Mouse (Mus musculus): ENCODE measurements around the gene Nmrk1.
A peak's percentile ranks its signal among the peaks of the same experiment; 100 is the strongest.
"Not testable (repeated sequence)": the region's sequence is repeated elsewhere in the genome, so short reads cannot be mapped to it uniquely, and the experiment has no call there.

The Nmrk1 gene

DNA sequence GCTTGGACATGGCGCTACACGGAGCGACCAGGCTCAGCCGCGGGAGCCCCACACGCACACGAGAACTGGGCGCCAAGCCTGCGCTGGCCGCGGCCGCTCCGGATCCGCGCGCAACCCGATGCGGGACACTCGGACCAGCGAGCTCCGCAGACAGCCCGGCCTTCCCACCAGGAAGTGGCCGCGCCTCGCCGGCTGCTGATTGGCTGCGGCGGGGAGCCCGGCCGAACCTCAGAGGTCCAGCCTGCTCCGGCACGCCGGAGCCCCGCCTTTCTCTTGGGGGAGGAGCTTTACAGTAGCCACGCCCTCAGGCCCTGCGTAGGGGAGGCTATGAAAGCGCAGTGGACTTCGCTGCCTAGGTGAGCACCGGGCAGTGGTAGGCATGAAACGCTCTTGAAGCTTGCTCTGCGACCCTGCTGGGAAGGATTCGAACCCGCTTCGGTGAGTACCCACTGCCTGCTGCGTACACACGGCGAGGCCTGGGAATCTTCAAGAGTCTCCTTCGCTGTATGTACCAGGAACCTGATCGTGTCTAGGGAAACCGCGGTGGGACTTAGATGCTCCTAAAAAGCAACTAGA lies at the start of gene Nmrk1, which contains the start of gene Ostf1:
TSS of gene Nmrk1 (plus strand) at position 307 of the 576 bp plus-strand sequence.
TSS of gene Ostf1 (minus strand) at position 180 of the 576 bp plus-strand sequence.
- peak; percentile 95 for DNase-seq

GRCm38 (mm10) chr19:18582226-18582625 lies 49.5 kb upstream of the Nmrk1 start:
- DNase-seq, result no peak

- no peak for DNase-seq
These were observed 48.9 kb upstream of the Nmrk1 start for GRCm38 (mm10) chr19:18582887-18583286.

DNA sequence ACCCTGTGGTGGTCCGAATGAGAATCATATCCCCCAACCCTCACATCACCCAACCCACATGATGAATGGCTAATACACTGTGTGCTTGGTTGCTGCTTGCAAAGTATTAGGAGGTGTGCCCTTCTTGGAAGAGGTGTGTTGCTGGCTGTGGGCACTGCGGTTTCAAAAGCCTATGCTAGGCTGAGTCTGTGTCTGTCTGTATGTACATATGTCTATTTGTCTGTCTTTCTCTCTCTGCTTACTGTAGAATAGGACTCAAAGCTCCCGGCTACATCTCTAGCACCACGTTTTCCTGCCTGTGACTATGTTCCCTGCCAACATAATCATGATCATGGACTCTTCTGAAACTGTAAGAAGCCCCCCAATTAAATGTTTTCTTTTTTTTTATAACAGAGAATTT lies 48.0 kb upstream of the Nmrk1 start:
- DNase-seq, result no peak

DNA sequence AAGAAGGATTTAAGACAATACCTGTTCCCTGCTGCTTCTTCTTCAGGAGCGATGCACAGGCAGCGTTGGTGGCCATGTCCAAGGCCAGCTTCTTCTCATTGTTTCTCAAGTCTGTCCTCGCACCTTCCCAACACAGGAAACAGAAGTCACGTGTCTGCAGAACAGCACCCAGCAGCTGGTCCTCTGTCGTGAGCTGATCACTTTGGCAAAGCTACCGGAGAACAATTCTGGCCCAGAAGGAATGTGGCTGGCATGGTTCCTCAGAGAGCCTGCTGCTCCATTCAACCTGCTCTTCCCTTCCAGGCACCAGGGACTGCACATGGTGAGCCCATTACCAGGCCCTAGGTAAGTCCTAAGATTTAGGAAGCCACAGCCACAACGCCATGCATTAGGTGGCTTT lies 47.1 kb upstream of the Nmrk1 start:
- DNase-seq, result no peak

GRCm38 (mm10) chr19:18587118-18587517 lies 44.6 kb upstream of the Nmrk1 start:
- no peak for DNase-seq

- DNase-seq, result no peak
These were observed 43.5 kb upstream of the Nmrk1 start for GRCm38 (mm10) chr19:18588243-18588642.

DNA sequence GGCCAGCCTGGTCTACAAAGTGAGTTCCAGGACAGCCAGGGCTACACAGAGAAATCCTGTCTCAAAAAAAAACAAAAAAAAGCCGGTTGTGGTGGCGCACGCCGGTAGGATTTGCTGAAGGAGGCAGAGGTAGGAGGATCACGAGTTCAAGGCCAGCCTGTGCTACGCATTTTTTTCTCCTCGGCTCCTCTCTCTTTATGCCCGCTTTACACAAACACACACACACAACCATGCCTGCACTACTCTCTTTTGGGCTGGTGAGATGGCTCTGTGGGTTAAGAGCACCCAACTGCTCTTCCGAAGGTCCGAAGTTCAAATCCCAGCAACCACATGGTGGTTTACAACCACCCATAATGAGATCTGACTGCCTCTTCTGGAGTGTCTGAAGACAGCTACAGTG lies 42.9 kb upstream of the Nmrk1 start:
- DNase-seq, result not testable (repeated sequence)

GRCm38 (mm10) chr19:18589276-18589675 lies 42.5 kb upstream of the Nmrk1 start:
- no peak for DNase-seq

- DNase-seq, result no peak
These were observed 41.5 kb upstream of the Nmrk1 start for GRCm38 (mm10) chr19:18590234-18590633.

DNA sequence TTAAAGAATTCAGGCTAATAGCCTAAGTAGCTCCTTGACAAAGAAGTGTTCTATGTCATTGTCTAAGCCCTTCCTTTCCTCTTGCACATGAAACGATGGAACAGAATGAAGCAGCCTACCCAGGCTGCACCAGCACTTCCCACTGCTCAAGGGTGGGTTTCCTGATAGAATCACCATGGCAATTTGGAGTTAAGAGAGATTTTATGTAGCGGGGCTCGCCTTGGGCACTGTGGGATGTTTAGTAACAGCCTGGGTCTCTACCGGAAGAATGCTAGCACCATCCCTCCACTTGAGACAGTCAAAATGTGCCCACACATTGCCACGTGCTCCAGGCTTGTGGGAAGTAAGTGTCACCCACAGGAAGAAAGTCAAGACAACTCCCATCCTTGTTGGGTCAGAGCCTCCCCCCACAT lies 40.8 kb upstream of the Nmrk1 start:
- DNase-seq, result no peak

DNA sequence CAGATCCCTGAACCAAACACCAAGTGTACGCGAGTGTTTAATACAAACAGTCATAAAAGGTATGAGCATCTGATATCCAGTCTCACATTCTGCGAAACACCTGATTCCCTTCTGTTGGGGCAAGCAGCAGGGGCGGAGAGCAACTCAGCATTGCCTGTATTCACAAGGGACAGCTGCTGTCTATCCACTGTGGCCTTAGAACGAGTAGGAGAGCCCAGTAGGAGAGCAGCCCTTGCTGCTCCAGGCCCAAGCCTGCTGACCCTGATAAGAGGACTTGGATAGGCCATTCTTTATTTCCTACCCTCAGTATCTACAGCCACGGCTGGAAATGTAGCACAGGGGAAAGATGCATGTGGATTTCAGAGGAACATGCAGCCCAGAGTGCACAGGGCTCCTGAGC lies 38.8 kb upstream of the Nmrk1 start:
- DNase-seq, result no peak

GRCm38 (mm10) chr19:18593722-18594121 lies 38.0 kb upstream of the Nmrk1 start:
- peak; percentile 42 for DNase-seq

DNA sequence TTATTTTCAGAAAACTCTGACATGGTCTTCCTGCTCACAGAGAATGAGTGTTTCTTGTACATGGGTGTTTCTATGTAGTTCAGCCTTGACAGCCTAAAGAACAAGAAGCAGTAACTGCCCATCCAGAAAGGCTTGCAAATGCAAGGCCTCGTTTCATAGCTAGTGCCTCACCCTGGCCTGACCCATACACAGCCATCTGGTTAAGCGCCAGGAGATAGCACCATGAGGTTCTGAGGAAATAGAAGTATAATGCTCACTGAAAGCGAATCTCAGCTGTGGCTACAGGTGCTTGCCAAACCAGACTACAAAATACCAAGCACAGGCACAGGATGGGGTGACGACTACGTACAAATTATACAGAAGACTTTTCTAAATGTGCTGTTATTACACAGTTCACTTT lies 34.9 kb upstream of the Nmrk1 start:
- DNase-seq, result no peak

GRCm38 (mm10) chr19:18597772-18598171 lies 34.0 kb upstream of the Nmrk1 start:
- DNase-seq, result no peak

DNA sequence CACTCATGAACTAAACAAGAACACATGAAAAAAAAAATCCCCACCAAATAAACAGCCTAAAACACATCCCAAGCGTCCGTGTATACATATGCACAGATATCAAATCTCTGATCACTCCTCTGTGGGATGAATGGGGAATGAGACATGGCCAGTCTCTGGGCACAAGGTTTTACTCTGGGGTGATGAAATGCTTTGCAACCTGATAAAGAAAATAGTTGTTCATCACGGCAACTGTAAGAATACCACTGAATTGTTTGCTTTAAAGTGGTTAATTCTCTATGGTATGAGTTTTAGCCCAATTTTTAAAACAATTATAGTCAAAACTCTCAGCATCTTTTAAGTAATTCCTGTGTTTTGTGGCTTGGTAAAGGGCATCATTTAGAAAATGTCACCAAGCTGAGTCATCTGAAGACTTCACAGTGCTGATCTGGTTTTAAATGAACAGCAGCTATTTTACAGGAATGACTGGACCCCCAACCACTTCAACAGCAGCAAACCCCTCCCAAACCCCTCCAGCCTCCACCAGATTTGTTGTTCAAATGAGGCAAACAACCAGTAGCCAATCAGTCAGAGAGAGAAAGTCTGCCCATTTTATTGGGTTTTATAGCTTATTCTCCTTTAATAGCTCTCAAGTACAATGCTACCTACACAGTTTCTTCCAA lies 33.4 kb upstream of the Nmrk1 start:
- no peak for DNase-seq

- DNase-seq, result no peak
These were observed 32.7 kb upstream of the Nmrk1 start for GRCm38 (mm10) chr19:18599051-18599450.

DNA sequence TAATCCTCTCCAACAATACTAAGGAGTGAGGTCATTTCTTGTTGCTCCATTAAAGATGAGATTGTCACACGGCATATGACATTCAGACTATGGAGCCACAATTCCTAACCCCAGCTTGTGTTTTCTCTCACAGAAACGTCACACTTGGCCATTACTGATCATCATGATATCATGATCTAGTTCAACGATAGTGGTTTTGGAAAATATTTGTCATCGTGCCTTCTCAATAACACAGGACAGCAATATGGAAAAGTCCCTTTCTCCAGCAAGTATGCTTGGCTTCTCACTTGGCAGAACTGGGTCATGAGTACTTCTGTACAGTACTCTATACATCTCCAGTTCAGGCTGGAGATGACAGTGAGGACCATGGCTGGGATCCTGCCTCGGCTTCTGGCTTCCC lies 32.1 kb upstream of the Nmrk1 start:
- DNase-seq, result no peak

- no peak for DNase-seq
These were observed 31.1 kb upstream of the Nmrk1 start for GRCm38 (mm10) chr19:18600611-18601010.

DNA sequence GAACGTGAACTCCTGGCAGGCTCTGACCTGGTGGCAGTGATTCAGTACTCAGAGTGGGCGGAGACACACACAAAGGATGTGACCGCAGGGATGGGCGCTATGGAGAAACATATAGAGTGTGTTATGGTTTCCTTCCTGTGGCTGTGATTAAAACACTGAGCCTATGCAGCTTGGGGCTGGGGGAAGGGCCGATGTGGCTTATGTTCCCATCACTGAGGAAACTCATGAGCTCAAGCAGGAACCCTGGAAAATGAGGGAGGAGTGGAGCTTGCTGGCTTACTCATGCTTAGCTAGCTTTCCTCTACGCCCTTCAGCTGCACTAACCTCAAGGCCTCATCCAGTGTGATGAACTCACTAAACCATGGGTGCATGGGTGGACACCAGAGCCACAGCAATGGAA lies 28.7 kb upstream of the Nmrk1 start:
- DNase-seq, result no peak

DNA sequence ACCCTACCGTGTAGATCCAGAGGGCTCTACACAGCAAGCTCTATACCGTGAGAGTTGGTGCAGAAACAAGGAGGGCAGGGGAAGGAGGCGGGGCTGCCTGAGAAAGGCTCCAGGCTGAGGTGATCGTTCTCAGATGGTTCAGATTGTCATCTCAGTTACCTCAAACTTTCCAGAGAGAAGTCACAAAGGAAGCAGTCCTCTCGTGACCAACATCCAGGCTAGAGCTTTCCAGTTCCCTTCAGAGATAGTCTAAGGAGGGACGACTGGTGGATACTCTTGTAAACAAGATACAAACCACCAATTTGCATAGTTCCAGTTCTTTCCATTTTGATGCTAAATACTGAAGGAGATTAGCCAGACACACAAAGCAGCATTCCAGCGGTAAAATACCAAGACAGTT lies 23.8 kb upstream of the Nmrk1 start:
- DNase-seq, result no peak

- no peak for DNase-seq
These were observed 22.8 kb upstream of the Nmrk1 start for GRCm38 (mm10) chr19:18608975-18609374.

GRCm38 (mm10) chr19:18614337-18614736 lies 17.4 kb upstream of the Nmrk1 start:
- no peak for DNase-seq

GRCm38 (mm10) chr19:18615680-18616240 lies 16.0 kb upstream of the Nmrk1 start:
- no peak for DNase-seq

DNA sequence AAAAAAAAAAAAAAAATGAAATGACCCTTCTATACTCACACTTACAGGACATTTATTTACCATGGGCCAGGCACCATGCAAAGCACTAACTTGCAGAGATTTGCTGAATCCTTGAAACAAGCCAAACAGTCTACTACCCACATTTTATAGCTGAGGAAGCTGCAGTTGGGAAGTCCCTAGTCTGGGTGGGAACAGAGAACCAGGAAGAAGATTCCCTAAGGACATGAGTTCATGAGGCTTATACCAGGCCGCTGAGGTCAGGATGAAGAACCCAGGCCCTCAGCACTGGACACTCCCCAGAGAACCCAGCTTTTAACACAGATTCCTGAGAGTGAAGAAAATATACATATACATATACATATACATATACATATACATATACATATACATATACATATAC lies 14.2 kb upstream of the Nmrk1 start:
- no peak for DNase-seq

Measured in layer of hippocampus, adult 9-11 months (tissue).